Comparison of ENCODE assay signal across 8 mouse cellular contexts in genomic region chr3:66982181-66982911, GRCm38 (mm10). TPM values are rescaled to one million over a fixed set of nuclear protein-coding genes. Genes with fewer than 3 reads are reported as not detected.
DNase-seq lines count a peak whose midpoint lies in the region; ATAC-seq lines count a peak whose summit lies in the region.

No protein-coding gene starts in this region.

- no peaks in the 10 kb centered on the region for H3K36me3 ChIP-seq in limb, embryonic 13.5 days
- H3K36me3 ChIP-seq in neural tube, embryonic 14.5 days (ENCODE audit: control insufficient read depth, insufficient read depth, low read length) = no peaks in the 10 kb centered on the region

- peaks cover 27% of the 10 kb centered on the region; the same call in 1 of the 2 replicates for H3K4me1 ChIP-seq in limb, embryonic 13.5 days
- peaks cover 12% of the 10 kb centered on the region; the same call in 1 of the 2 replicates for H3K4me1 ChIP-seq in neural tube, embryonic 14.5 days (ENCODE audit: control insufficient read depth, insufficient read depth, low read length)

- peak overlapping the region; percentile 73 for H3K4me2 ChIP-seq in limb, embryonic 13.5 days (replicated peaks)
- peak overlapping the region; percentile 26; the same call in 1 of the 2 replicates for H3K4me2 ChIP-seq in neural tube, embryonic 14.5 days (ENCODE audit: low read depth, low read length)

- WGBS in limb, embryonic 13.5 days = under 1% methylated on average over 29 of the region's 29 CpGs
- under 1% methylated on average over 29 of the region's 29 CpGs for WGBS in neural tube, embryonic 14.5 days

- peak overlapping the region; percentile 97 for H3K27ac ChIP-seq in limb, embryonic 13.5 days
- no peak overlapping the region for H3K27ac ChIP-seq in neural tube, embryonic 14.5 days (ENCODE audit: low read depth, low read length)

- peak; percentile 27 for DNase-seq in cerebellum, adult 9-10 months
- no peak for DNase-seq in cerebellum, adult 11 months
- peak; percentile 70 for DNase-seq in CD4-positive helper T cell, adult 2 months (ENCODE audit: low read depth, low spot score)
- peak; percentile 74 for DNase-seq in embryo, embryonic 9.5 days (ENCODE audit: extremely low spot score)
- peak; percentile 16 for DNase-seq in heart, postnatal 4 days
- DNase-seq in right cerebral cortex, postnatal 14 days = no peak

- peaks cover 49% of the 10 kb centered on the region for H3K27me3 ChIP-seq in limb, embryonic 13.5 days
- H3K27me3 ChIP-seq in neural tube, embryonic 14.5 days (ENCODE audit: control insufficient read depth, insufficient read depth, low read length) = peaks cover 44% of the 10 kb centered on the region

- H3K9me3 ChIP-seq in limb, embryonic 13.5 days = no peaks in the 10 kb centered on the region
- H3K9me3 ChIP-seq in neural tube, embryonic 14.5 days (ENCODE audit: control insufficient read depth, low read length) = no peaks in the 10 kb centered on the region

- peak overlapping the region; percentile 93 for H3K9ac ChIP-seq in limb, embryonic 13.5 days
- H3K9ac ChIP-seq in neural tube, embryonic 14.5 days (replicated peaks; ENCODE audit: low read depth, low read length) = no peak overlapping the region

- peak; percentile 25 for ATAC-seq in limb, embryonic 13.5 days (ENCODE audit: low FRiP score, low read depth)
- no peak for ATAC-seq in neural tube, embryonic 14.5 days (ENCODE audit: low read depth)

- H3K4me3 ChIP-seq in limb, embryonic 13.5 days = peak overlapping the region; percentile 64
- peak overlapping the region; percentile 20; the same call in 1 of the 2 replicates for H3K4me3 ChIP-seq in neural tube, embryonic 14.5 days (ENCODE audit: low read depth, low read length)

RNA-seq across cellular contexts. Expression of gene Shox2, which starts 0.8 kb away (rescaled TPM):
- 1 to 10 TPM; 2.3 to 2.6 TPM for total RNA-seq in heart, postnatal 4 days (2021)
- polyA plus RNA-seq in limb, embryonic 13.5 days (2015; fragmentation: Nextera tagmentation; extraction: Ambion mirVana) = 61.6 and 65.2 TPM in 2 replicates
- 10.4 and 10.6 TPM in 2 replicates for polyA plus RNA-seq in neural tube, embryonic 14.5 days (2014; fragmentation: Nextera tagmentation; extraction: Ambion mirVana)

RNA-seq across cellular contexts. Expression of gene Rsrc1, which starts 1.2 kb away (rescaled TPM):
- total RNA-seq in heart, postnatal 4 days (2021) = 10 to 100 TPM; 24.1 to 24.3 TPM
- 44.8 and 46.7 TPM in 2 replicates for polyA plus RNA-seq in limb, embryonic 13.5 days (2015; fragmentation: Nextera tagmentation; extraction: Ambion mirVana)
- 36.1 and 39.5 TPM in 2 replicates for polyA plus RNA-seq in neural tube, embryonic 14.5 days (2014; fragmentation: Nextera tagmentation; extraction: Ambion mirVana)

Comparison
In these comparisons a context has a peak if more than half of its experiments do, and no peak if none do; other contexts are left out.
1. DNase-seq: peak in cerebellum, adult 9-10 months (single experiment), CD4-positive helper T cell, adult 2 months (single experiment), embryo, embryonic 9.5 days (single experiment) and heart, postnatal 4 days (single experiment); none in cerebellum, adult 11 months (single experiment) and right cerebral cortex, postnatal 14 days (single experiment).